Mouse (Mus musculus) inflammation-experienced regulatory T-cells, adult 6 months (primary cell): ENCODE data around the gene Sytl1. TPM values are rescaled to one million over a fixed set of nuclear protein-coding genes. Genes with fewer than 3 reads are reported as not detected.
A peak's percentile ranks its signal among the peaks of the same experiment; 100 is the strongest.

Source experiments
- ATAC-seq: one replicate; pipeline ENCODE4 v1.8.0; 2017
- polyA plus RNA-seq, 3 experiments: library from polyadenylated mRNA; unstranded; fragments of 100-300 nt; shearing (Covaris generic); gene quantifications; one replicate each; pipeline ENCODE4 v1.2.1; 2017

Gene Sytl1
- polyA plus RNA-seq, 3 experiments from 2014 or later = 18.3 to 62.3 (median 43.8) TPM

DNA sequence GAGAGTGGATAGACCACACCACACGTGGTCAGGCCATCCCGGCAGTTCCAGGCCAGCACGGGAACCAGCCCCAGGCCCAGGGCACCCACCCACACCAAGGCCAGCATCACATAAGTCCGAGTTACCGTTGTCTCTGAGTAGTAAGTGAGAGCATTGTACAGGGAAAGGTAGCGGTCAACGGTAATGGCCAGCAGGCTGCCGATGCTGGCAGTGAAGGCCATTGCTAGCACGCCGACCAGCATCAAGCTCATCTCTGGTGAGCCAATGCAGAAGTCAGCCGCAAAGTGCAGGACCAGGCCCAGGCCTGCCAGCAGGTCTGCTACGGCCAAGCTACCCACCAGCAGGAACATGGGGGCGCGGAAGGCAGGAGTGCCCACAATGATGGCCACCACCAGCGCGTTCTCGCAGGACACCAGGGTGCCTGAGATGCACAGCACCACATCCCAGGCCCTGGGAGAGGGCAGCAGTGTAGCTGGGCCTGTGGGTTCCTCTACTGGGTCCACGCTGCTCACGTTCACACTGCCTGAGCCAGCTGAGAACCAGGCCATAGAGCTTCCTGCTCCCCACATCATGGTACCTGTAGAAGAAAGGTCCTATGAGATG is 52.0 kb downstream of the Sytl1 start:
- no peak for ATAC-seq

DNA sequence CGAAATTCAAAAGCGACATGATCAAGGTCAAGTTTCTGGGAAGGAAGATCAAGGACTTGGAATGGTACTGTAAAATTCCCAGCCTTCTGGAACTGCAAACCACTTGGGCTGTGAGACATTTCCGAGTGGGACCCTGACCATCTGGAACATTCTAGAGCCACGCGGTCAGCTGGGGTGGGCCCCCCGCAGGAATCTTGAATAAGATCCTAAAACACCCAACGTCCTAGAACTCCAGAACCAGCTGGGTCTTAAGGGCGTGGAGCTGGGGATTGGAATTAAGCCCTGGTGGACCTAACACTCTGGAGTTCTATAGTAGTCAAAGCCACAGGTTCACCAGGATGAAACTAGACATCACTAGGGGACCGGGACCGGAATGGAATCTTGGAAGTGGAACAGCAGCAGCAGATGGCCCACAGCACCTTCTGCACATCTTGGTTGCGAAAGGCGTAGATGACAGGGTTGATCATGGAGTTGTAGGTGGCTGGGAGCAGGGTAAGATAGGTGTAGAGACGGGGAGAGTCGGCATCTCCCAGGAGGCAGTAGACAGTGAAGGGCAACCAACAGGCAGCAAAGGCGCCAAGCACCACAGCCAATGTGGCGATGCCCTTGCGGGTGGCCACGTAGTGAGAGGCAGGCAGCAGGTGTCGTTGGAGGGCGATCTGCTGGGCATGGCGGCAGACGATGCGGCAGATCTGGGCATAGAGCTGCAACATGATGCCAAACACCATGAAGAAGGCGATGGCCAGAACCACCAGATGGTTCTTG is 52.7 kb downstream of the Sytl1 start:
- ATAC-seq = no peak

DNA sequence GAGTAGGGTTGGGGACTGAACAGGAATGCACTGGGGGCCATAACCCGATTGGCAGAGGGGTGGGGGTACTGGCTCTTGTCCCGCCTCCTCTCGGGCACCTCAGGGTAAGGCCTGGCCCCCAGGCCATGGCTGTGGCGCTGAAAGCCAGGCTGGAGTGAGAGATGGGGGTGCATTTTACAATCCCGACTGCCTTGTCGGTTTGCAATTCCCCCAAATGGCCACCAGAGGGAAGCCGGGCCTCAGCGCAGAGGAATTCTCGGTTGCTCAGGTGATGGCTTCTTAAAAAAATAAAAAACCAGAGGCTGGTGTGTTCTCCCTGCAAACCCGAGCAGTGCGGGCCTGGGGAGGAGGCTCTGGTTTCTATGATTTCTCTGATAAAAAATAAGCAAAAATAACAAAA is 53.5 kb downstream of the Sytl1 start:
- ATAC-seq = peak; percentile 39

DNA sequence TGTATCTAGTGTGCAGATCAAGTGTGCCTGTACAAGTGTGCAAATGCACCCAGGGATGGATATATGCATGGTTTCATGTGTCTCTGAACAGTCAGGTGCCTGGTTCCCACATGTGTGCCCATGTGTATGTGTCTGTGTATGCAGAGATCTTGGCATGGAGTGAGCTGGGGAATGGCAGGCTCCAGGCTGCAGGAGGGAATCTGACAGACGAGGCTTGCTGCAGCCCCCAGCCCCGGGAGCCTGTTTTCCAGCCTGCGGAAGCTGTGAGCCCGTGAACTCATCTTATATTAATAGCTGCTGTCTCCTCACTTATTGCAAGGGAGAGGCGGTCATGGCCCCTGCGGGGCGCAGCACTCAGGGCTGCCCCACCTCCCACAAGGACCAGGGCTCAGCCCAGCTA is 58.5 kb downstream of the Sytl1 start:
- ATAC-seq = no peak

DNA sequence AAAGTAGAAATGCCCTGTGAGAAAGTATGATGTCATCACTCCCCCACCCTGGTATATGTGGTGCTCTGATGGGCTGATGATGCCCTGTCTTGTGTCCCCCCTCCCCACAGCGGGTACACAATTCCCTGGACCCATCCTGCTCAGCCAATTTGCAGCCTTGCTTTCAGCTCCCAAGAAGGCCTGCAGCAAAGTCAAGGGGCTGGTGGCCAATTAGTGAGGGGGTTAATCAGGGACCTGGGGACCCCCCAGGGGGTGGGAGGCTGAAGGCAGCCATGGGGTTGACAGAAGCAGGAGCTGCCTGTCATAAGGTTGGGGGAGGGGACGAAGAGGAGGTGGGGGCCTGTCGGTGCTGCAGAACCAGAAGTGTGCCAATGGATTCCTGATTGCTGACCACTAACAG is 59.3 kb downstream of the Sytl1 start:
- ATAC-seq = no peak

Other genes with a start within 250 kb of the Sytl1 start
- gene Wasf2, start 132.6 kb downstream of the Sytl1 start, polyA plus RNA-seq = 100 to 1,000 TPM in 1 of 3 experiments, 10 to 100 TPM in 2; 70.4 to 110 (median 79.7) TPM
- gene Cd164l2, start 51.0 kb downstream of the Sytl1 start, polyA plus RNA-seq = not detected
- gene Gpr3, start 50.6 kb downstream of the Sytl1 start, polyA plus RNA-seq = not detected
- gene Map3k6, start 22.3 kb downstream of the Sytl1 start, polyA plus RNA-seq = under 1 TPM in 1 of 3 experiments, not detected in 2; 0.57 TPM
- 10 to 100 TPM; 69.3 to 98.0 (median 86.0) TPM for gene Tmem222, start 14.7 kb upstream of the Sytl1 start, polyA plus RNA-seq
- gene Wdtc1, start 90.4 kb upstream of the Sytl1 start, polyA plus RNA-seq = 10 to 100 TPM in 1 of 3 experiments, 1 to 10 TPM in 2; 5.0 to 10.2 (median 8.8) TPM
- 10 to 100 TPM; 13.1 to 14.8 (median 13.3) TPM for gene Slc9a1, start 106.6 kb upstream of the Sytl1 start, polyA plus RNA-seq
- not detected for gene Tent5b, start 217.0 kb upstream of the Sytl1 start, polyA plus RNA-seq
- not detected for gene Trnp1, start 235.4 kb upstream of the Sytl1 start, polyA plus RNA-seq